Mouse (Mus musculus): Measurements from ENCODE around the gene Myog. TPM values are rescaled to one million over a fixed set of nuclear protein-coding genes. Genes with fewer than 3 reads are reported as not detected.

Gene Myog
- polyA plus RNA-seq (2012; rRNA removed), result 0.34 and 0.43 TPM in 2 replicates

- WGBS, result 84% methylated on average over 11 of the region's 11 CpGs
- H3K27ac ChIP-seq (ENCODE audit: control insufficient read depth, insufficient read depth, low read length), result no peak within 1 kb of the TSS
- DNase-seq, result no peak
- H3K27me3 ChIP-seq (ENCODE audit: control insufficient read depth, insufficient read depth, low read length), result no peaks in the 10 kb centered on the region
- TF ChIP-seq CTCF (IDR thresholded peaks at IDR 0.05; ENCODE audit: borderline replicate concordance, control insufficient read depth, extremely low read depth, insufficient read depth, low read length, poor library complexity) (no peak), POLR2A (IDR thresholded peaks at IDR 0.05; ENCODE audit: control insufficient read depth, extremely low read depth, insufficient read depth, low read length, poor library complexity) (no peak)
- H3K4me1 ChIP-seq (replicated peaks; ENCODE audit: control insufficient read depth, insufficient read depth, low read length), result no peaks in the 10 kb centered on the region
- no peaks in the 10 kb centered on the region for H3K36me3 ChIP-seq (ENCODE audit: control insufficient read depth, insufficient read depth, low read length)
- no peak within 1 kb of the TSS for H3K4me3 ChIP-seq (ENCODE audit: control insufficient read depth, insufficient read depth, low read length)
These were observed at the start of gene Myog for GRCm38 (mm10) chr1:134289598-134290099. Gene Myog, plus strand, starts transcription at chr1:134289989.

- no peak for DNase-seq
- no peaks in the 10 kb centered on the region for H3K36me3 ChIP-seq (ENCODE audit: control insufficient read depth, insufficient read depth, low read length)
- WGBS, result 25% methylated on average over 9 of the region's 9 CpGs
- TF ChIP-seq POLR2A (IDR thresholded peaks at IDR 0.05; ENCODE audit: control insufficient read depth, extremely low read depth, insufficient read depth, low read length, poor library complexity) (no peak), CTCF (IDR thresholded peaks at IDR 0.05; ENCODE audit: borderline replicate concordance, control insufficient read depth, extremely low read depth, insufficient read depth, low read length, poor library complexity) (no peak)
- H3K4me1 ChIP-seq (replicated peaks; ENCODE audit: control insufficient read depth, insufficient read depth, low read length), result 0 out of 2 replicates have a peak, but pooled peaks cover 2% of the 10 kb centered on the region
- no peaks in the 10 kb centered on the region for H3K27me3 ChIP-seq (ENCODE audit: control insufficient read depth, insufficient read depth, low read length)
- no peak overlapping the region for H3K27ac ChIP-seq (ENCODE audit: control insufficient read depth, insufficient read depth, low read length)
- H3K4me3 ChIP-seq (ENCODE audit: control insufficient read depth, insufficient read depth, low read length), result no peak overlapping the region
These were observed 49.1 kb upstream of the Myog start for GRCm38 (mm10) chr1:134240701-134241100.

- no peak for TF ChIP-seq POLR2A (IDR thresholded peaks at IDR 0.05; ENCODE audit: control insufficient read depth, extremely low read depth, insufficient read depth, low read length, poor library complexity)
- TF ChIP-seq CTCF (IDR thresholded peaks at IDR 0.05; ENCODE audit: borderline replicate concordance, control insufficient read depth, extremely low read depth, insufficient read depth, low read length, poor library complexity), result no peak
- Histone ChIP-seq H3K36me3 (ENCODE audit: control insufficient read depth, insufficient read depth, low read length) (no peaks in the 10 kb centered on the region), H3K4me1 (replicated peaks; ENCODE audit: control insufficient read depth, insufficient read depth, low read length) (0 out of 2 replicates have a peak, but pooled peaks cover 2% of the 10 kb centered on the region), H3K4me3 (ENCODE audit: control insufficient read depth, insufficient read depth, low read length) (no peak overlapping the region), H3K27me3 (ENCODE audit: control insufficient read depth, insufficient read depth, low read length) (no peaks in the 10 kb centered on the region), H3K27ac (ENCODE audit: control insufficient read depth, insufficient read depth, low read length) (no peak overlapping the region)
- WGBS, result 87% methylated on average over 8 of the region's 8 CpGs
- DNase-seq, result no peak
These were observed 48.5 kb upstream of the Myog start for GRCm38 (mm10) chr1:134241298-134241697.

GRCm38 (mm10) chr1:134242286-134242685, 47.5 kb upstream of the Myog start:
- Histone ChIP-seq H3K27me3 (ENCODE audit: control insufficient read depth, insufficient read depth, low read length) (no peaks in the 10 kb centered on the region), H3K27ac (ENCODE audit: control insufficient read depth, insufficient read depth, low read length) (no peak overlapping the region), H3K4me1 (replicated peaks; ENCODE audit: control insufficient read depth, insufficient read depth, low read length) (0 out of 2 replicates have a peak, but pooled peaks cover 2% of the 10 kb centered on the region), H3K4me3 (ENCODE audit: control insufficient read depth, insufficient read depth, low read length) (no peak overlapping the region), H3K36me3 (ENCODE audit: control insufficient read depth, insufficient read depth, low read length) (no peaks in the 10 kb centered on the region)
- DNase-seq, result no peak
- WGBS, result 94% methylated on average over 2 of the region's 2 CpGs
- no peak for TF ChIP-seq CTCF (IDR thresholded peaks at IDR 0.05; ENCODE audit: borderline replicate concordance, control insufficient read depth, extremely low read depth, insufficient read depth, low read length, poor library complexity)
- TF ChIP-seq POLR2A (IDR thresholded peaks at IDR 0.05; ENCODE audit: control insufficient read depth, extremely low read depth, insufficient read depth, low read length, poor library complexity), result no peak

GRCm38 (mm10) chr1:134243505-134243904, 46.3 kb upstream of the Myog start:
- WGBS, result 79% methylated on average over 6 of the region's 6 CpGs
- Histone ChIP-seq H3K27ac (ENCODE audit: control insufficient read depth, insufficient read depth, low read length) (no peak overlapping the region), H3K27me3 (ENCODE audit: control insufficient read depth, insufficient read depth, low read length) (no peaks in the 10 kb centered on the region), H3K36me3 (ENCODE audit: control insufficient read depth, insufficient read depth, low read length) (no peaks in the 10 kb centered on the region), H3K4me1 (replicated peaks; ENCODE audit: control insufficient read depth, insufficient read depth, low read length) (0 out of 2 replicates have a peak, but pooled peaks cover 2% of the 10 kb centered on the region), H3K4me3 (ENCODE audit: control insufficient read depth, insufficient read depth, low read length) (no peak overlapping the region)
- TF ChIP-seq CTCF (IDR thresholded peaks at IDR 0.05; ENCODE audit: borderline replicate concordance, control insufficient read depth, extremely low read depth, insufficient read depth, low read length, poor library complexity) (no peak), POLR2A (IDR thresholded peaks at IDR 0.05; ENCODE audit: control insufficient read depth, extremely low read depth, insufficient read depth, low read length, poor library complexity) (no peak)
- DNase-seq, result no peak

- no peaks in the 10 kb centered on the region for H3K36me3 ChIP-seq (ENCODE audit: control insufficient read depth, insufficient read depth, low read length)
- peak; percentile 83 for DNase-seq
- H3K4me3 ChIP-seq (ENCODE audit: control insufficient read depth, insufficient read depth, low read length), result no peak overlapping the region
- WGBS, result 30% methylated on average over 35 of the region's 35 CpGs
- 0 out of 2 replicates have a peak, but pooled peaks cover 2% of the 10 kb centered on the region for H3K4me1 ChIP-seq (replicated peaks; ENCODE audit: control insufficient read depth, insufficient read depth, low read length)
- H3K27me3 ChIP-seq (ENCODE audit: control insufficient read depth, insufficient read depth, low read length), result no peaks in the 10 kb centered on the region
- TF ChIP-seq CTCF (IDR thresholded peaks at IDR 0.05; ENCODE audit: borderline replicate concordance, control insufficient read depth, extremely low read depth, insufficient read depth, low read length, poor library complexity) (peak; percentile 85), POLR2A (IDR thresholded peaks at IDR 0.05; ENCODE audit: control insufficient read depth, extremely low read depth, insufficient read depth, low read length, poor library complexity) (no peak)
- no peak overlapping the region for H3K27ac ChIP-seq (ENCODE audit: control insufficient read depth, insufficient read depth, low read length)
These were observed 45.6 kb upstream of the Myog start for GRCm38 (mm10) chr1:134243948-134244914.

Data from thymus, adult 2 months (tissue).